Mouse (Mus musculus) bone marrow, adult 2 months (tissue): ENCODE data around the gene Ppp1r14d.

Experiments
- CTCF ChIP-seq: fragments of 200-500 bp; IDR thresholded peaks from 2 replicates; pipeline ENCODE4 v1.5.1; 2011; ENCODE audit warnings: low read length, control low read depth; ENCODE audit not compliant: control insufficient read depth, insufficient read depth
- POLR2A ChIP-seq: fragments of 200-500 bp; IDR thresholded peaks from 2 replicates; pipeline ENCODE4 v1.6.1; 2011; ENCODE audit warnings: low read depth, mild to moderate bottlenecking, control low read depth, low read length, borderline replicate concordance; ENCODE audit not compliant: control insufficient read depth

- TF ChIP-seq POLR2A (no peak), CTCF (no peak)
Observed at GRCm38 (mm10) chr2:119172862-119173576, 56.7 kb downstream of the Ppp1r14d start.
